Mouse (Mus musculus): ENCODE data around the gene Adal. TPM values are rescaled to one million over a fixed set of nuclear protein-coding genes. Genes with fewer than 3 reads are reported as not detected.
"Not testable (repeated sequence)": the region's sequence is repeated elsewhere in the genome, so short reads cannot be mapped to it uniquely, and the experiment has no call there.

Adal gene
- 37.2 and 38.0 TPM in 2 replicates for polyA plus RNA-seq (2014; fragmentation: Nextera tagmentation; extraction: Ambion mirVana)

DNA sequence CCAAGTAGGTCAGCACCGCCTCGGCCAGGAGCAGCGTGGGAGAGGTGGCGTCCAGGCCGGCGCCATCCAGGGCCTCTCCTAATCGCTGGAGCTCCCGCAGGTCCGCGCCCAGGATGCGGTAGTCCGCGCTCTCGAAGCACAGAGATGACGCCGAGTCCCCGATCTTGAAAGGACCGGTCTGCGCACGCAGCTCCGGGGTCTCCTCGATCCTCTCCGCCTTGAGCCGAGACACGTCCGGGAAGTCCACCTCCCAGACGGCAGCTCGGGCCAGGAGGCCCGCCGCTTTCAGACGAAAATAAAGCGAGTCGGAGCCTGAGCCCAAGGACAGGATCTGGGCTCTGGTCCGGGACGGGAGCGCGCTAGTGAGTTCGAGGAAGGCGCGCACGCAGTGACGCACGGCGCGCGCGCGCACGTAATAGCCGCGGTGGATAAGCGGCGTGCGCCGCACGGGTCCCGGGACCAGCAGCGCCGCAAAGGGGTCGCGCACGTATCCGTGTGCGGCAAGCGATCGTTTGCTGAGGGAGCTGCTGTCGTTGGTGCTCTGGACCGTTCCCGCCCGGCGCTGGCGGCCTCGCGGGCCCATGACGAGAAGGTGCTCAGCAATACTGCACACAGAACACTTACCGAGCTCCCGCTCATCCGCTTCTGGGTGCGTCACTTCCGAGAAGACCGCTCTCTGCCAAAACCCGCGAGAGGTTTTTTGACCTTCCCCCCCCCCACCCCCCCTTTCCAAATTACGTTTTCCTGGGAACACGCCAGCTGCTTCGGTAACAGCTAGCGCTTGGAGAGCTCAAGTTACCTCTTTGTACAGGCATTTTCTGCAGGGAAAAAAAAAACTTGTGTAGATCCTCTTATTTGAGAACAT lies at the start of gene Adal, which contains the start of gene Lcmt2:
Adal (plus strand) TSS at position 411 of the 865 bp plus-strand sequence.
Lcmt2 (minus strand) TSS at position 636 of the 865 bp plus-strand sequence.
- peaks cover 31% of the 10 kb centered on the region for H3K36me3 ChIP-seq (ENCODE audit: control insufficient read depth, insufficient read depth, low read length)
- peak within 1 kb of the TSS; percentile 52 for H3K4me3 ChIP-seq (ENCODE audit: low read depth, low read length)
- no peaks in the 10 kb centered on the region for H3K27me3 ChIP-seq (replicated peaks; ENCODE audit: control insufficient read depth, insufficient read depth, low read length)
- peak; percentile 96 for DNase-seq (ENCODE audit: low spot score)
- H3K4me1 ChIP-seq (ENCODE audit: control insufficient read depth, insufficient read depth, low read length), result peaks cover 25% of the 10 kb centered on the region
- no peaks in the 10 kb centered on the region for H3K9me3 ChIP-seq (replicated peaks; ENCODE audit: control insufficient read depth, low read length)
- peak within 1 kb of the TSS; percentile 93 for H3K9ac ChIP-seq (ENCODE audit: low read length)
- peak; percentile 97 for ATAC-seq
- peak within 1 kb of the TSS; percentile 91 for H3K4me2 ChIP-seq (ENCODE audit: low read length)
- peak within 1 kb of the TSS; percentile 98 for H3K27ac ChIP-seq (ENCODE audit: low read depth, low read length)
- under 1% methylated on average over 87 of the region's 87 CpGs for WGBS

DNA sequence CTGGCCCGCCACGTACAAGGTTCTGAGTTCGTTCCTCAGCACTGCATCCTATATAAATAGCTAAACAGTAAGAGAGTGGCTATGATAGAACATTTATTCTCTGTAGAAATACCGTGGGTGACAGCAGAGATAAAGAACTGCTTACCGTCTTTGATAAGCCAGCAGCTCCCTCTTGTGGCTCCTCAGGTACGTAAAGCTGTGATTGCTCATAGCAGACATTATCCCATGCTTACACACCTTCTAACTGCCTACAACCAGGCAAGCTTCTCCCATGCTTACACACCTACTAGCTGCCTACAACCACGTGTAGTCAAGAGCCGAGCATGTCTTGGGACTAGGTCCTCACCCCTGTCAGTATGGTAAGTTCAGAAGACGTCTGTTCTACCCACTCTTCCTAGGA lies 38.2 kb upstream of the Adal start:
- no peak overlapping the region for H3K9ac ChIP-seq (ENCODE audit: low read length)
- H3K9me3 ChIP-seq (replicated peaks; ENCODE audit: control insufficient read depth, low read length), result no peaks in the 10 kb centered on the region
- WGBS, result 28% methylated on average over 9 of the region's 9 CpGs
- H3K36me3 ChIP-seq (ENCODE audit: control insufficient read depth, insufficient read depth, low read length), result no peaks in the 10 kb centered on the region
- DNase-seq (ENCODE audit: low spot score) (peak; percentile 85), ATAC-seq (no peak)
- no peaks in the 10 kb centered on the region for H3K4me1 ChIP-seq (ENCODE audit: control insufficient read depth, insufficient read depth, low read length)
- H3K27me3 ChIP-seq (replicated peaks; ENCODE audit: control insufficient read depth, insufficient read depth, low read length), result no peaks in the 10 kb centered on the region
- H3K27ac ChIP-seq (ENCODE audit: low read depth, low read length), result no peak overlapping the region
- no peak overlapping the region for H3K4me3 ChIP-seq (ENCODE audit: low read depth, low read length)
- no peak overlapping the region for H3K4me2 ChIP-seq (ENCODE audit: low read length)

- Histone ChIP-seq H3K4me1 (ENCODE audit: control insufficient read depth, insufficient read depth, low read length) (no peaks in the 10 kb centered on the region), H3K36me3 (ENCODE audit: control insufficient read depth, insufficient read depth, low read length) (no peaks in the 10 kb centered on the region), H3K9me3 (replicated peaks; ENCODE audit: control insufficient read depth, low read length) (no peaks in the 10 kb centered on the region), H3K4me3 (ENCODE audit: low read depth, low read length) (no peak overlapping the region), H3K4me2 (ENCODE audit: low read length) (no peak overlapping the region), H3K9ac (ENCODE audit: low read length) (no peak overlapping the region), H3K27me3 (replicated peaks; ENCODE audit: control insufficient read depth, insufficient read depth, low read length) (no peaks in the 10 kb centered on the region), H3K27ac (ENCODE audit: low read depth, low read length) (no peak overlapping the region)
- ATAC-seq (no peak), DNase-seq (ENCODE audit: low spot score) (no peak)
These were observed 34.3 kb upstream of the Adal start for GRCm38 (mm10) chr2:121105940-121106339.

DNA sequence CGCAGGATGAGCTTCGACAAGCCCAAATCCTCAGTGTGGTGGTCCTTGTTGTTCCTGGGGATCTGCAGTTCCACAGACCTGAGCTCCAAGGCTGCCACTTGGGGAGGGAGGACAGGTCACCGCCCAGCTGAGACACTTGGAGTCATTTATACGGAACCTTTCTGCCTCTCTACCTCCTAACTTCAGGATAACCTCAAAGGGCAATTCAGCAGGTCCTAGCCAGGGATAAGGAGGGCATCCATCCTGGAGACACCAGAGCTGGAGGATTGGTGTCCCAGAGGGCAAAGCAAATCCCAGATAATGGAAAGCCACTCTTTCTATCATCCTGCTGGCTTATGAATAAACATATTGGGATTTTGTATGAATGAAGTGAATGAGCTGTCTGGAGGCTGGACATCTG lies 30.5 kb upstream of the Adal start, which contains the start of gene Tgm7:
Tgm7 (minus strand) TSS at position 101 of the 400 bp plus-strand sequence.
- Histone ChIP-seq H3K27me3 (replicated peaks; ENCODE audit: control insufficient read depth, insufficient read depth, low read length) (no peaks in the 10 kb centered on the region), H3K27ac (ENCODE audit: low read depth, low read length) (no peak within 1 kb of the TSS), H3K4me1 (ENCODE audit: control insufficient read depth, insufficient read depth, low read length) (no peaks in the 10 kb centered on the region), H3K4me2 (ENCODE audit: low read length) (no peak within 1 kb of the TSS), H3K4me3 (ENCODE audit: low read depth, low read length) (no peak within 1 kb of the TSS), H3K9ac (ENCODE audit: low read length) (no peak within 1 kb of the TSS), H3K9me3 (replicated peaks; ENCODE audit: control insufficient read depth, low read length) (no peaks in the 10 kb centered on the region), H3K36me3 (ENCODE audit: control insufficient read depth, insufficient read depth, low read length) (no peaks in the 10 kb centered on the region)
- no peak for ATAC-seq
- WGBS, result 94% methylated on average over 4 of the region's 4 CpGs
- no peak for DNase-seq (ENCODE audit: low spot score)

- no peak for DNase-seq (ENCODE audit: low spot score)
- no peak overlapping the region for H3K9ac ChIP-seq (ENCODE audit: low read length)
- no peaks in the 10 kb centered on the region for H3K27me3 ChIP-seq (replicated peaks; ENCODE audit: control insufficient read depth, insufficient read depth, low read length)
- H3K4me2 ChIP-seq (ENCODE audit: low read length), result no peak overlapping the region
- no peaks in the 10 kb centered on the region for H3K4me1 ChIP-seq (ENCODE audit: control insufficient read depth, insufficient read depth, low read length)
- no peak overlapping the region for H3K4me3 ChIP-seq (ENCODE audit: low read depth, low read length)
- no peak overlapping the region for H3K27ac ChIP-seq (ENCODE audit: low read depth, low read length)
- H3K36me3 ChIP-seq (ENCODE audit: control insufficient read depth, insufficient read depth, low read length), result no peaks in the 10 kb centered on the region
- 95% methylated on average over 2 of the region's 2 CpGs for WGBS
- no peak for ATAC-seq
- H3K9me3 ChIP-seq (replicated peaks; ENCODE audit: control insufficient read depth, low read length), result no peaks in the 10 kb centered on the region
These were observed 24.8 kb upstream of the Adal start for GRCm38 (mm10) chr2:121115418-121115817.

GRCm38 (mm10) chr2:121119260-121119659 lies 21.0 kb upstream of the Adal start:
- DNase-seq (ENCODE audit: low spot score) (no peak), ATAC-seq (no peak)
- Histone ChIP-seq H3K4me3 (ENCODE audit: low read depth, low read length) (no peak overlapping the region), H3K9ac (ENCODE audit: low read length) (no peak overlapping the region), H3K9me3 (replicated peaks; ENCODE audit: control insufficient read depth, low read length) (no peaks in the 10 kb centered on the region), H3K4me1 (ENCODE audit: control insufficient read depth, insufficient read depth, low read length) (no peaks in the 10 kb centered on the region), H3K36me3 (ENCODE audit: control insufficient read depth, insufficient read depth, low read length) (no peaks in the 10 kb centered on the region), H3K27me3 (replicated peaks; ENCODE audit: control insufficient read depth, insufficient read depth, low read length) (no peaks in the 10 kb centered on the region), H3K27ac (ENCODE audit: low read depth, low read length) (no peak overlapping the region), H3K4me2 (ENCODE audit: low read length) (no peak overlapping the region)
- WGBS, result 88% methylated on average over 3 of the region's 3 CpGs

DNA sequence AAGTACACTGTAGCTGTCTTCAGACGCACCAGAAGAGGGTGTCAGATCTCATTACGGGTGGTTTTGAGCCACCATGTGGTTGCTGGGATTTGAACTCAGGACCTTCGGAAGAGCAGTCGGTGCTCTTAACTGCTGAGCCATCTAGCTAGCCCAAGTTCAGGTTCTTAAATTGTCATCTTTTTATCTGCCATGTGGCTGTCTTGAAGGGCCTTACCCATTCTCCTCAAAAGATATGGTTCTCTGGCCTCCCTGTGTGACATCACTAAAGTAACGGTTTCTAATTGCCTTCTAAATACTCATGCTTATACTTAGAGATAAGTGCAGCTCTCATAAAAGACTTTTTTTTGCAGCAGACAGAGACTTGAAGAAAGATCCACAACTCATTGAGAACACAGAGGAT lies 13.9 kb upstream of the Adal start:
- not testable (repeated sequence) for H3K4me3 ChIP-seq (ENCODE audit: low read depth, low read length); H3K36me3 ChIP-seq (ENCODE audit: control insufficient read depth, insufficient read depth, low read length); DNase-seq (ENCODE audit: low spot score); H3K4me1 ChIP-seq (ENCODE audit: control insufficient read depth, insufficient read depth, low read length); H3K27me3 ChIP-seq (replicated peaks; ENCODE audit: control insufficient read depth, insufficient read depth, low read length); H3K27ac ChIP-seq (ENCODE audit: low read depth, low read length); ATAC-seq; H3K9me3 ChIP-seq (replicated peaks; ENCODE audit: control insufficient read depth, low read length); H3K4me2 ChIP-seq (ENCODE audit: low read length); H3K9ac ChIP-seq (ENCODE audit: low read length)
- whole genome bisulfite sequencing, result 91% methylated on average over 5 of the region's 5 CpGs

DNA sequence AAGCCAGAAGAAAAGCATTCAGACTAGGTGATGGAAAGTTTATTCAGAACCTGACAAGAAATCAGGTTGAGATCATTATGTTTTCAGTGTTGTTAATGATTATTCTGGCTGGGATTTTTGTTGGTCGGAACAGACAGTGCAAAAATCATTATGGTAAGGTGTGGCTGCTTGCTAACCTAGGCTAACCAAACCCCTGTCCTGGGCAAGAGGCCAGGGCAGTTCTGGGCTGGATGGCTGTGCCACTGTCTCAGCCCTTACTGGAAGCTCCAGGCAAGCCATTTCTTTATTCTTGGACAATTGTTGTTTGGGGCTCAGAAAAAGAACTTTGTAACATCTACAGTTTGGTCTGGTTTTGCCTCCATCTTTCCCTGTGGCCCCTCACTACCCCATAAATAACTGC lies 12.7 kb upstream of the Adal start:
- no peak overlapping the region for H3K4me3 ChIP-seq (ENCODE audit: low read depth, low read length)
- H3K4me1 ChIP-seq (ENCODE audit: control insufficient read depth, insufficient read depth, low read length), result no peaks in the 10 kb centered on the region
- no peaks in the 10 kb centered on the region for H3K36me3 ChIP-seq (ENCODE audit: control insufficient read depth, insufficient read depth, low read length)
- no peaks in the 10 kb centered on the region for H3K9me3 ChIP-seq (replicated peaks; ENCODE audit: control insufficient read depth, low read length)
- 85% methylated on average over 1 of the region's 1 CpGs for WGBS
- no peak for DNase-seq (ENCODE audit: low spot score)
- no peak overlapping the region for H3K4me2 ChIP-seq (ENCODE audit: low read length)
- no peak overlapping the region for H3K9ac ChIP-seq (ENCODE audit: low read length)
- no peaks in the 10 kb centered on the region for H3K27me3 ChIP-seq (replicated peaks; ENCODE audit: control insufficient read depth, insufficient read depth, low read length)
- no peak for ATAC-seq
- H3K27ac ChIP-seq (ENCODE audit: low read depth, low read length), result no peak overlapping the region

DNA sequence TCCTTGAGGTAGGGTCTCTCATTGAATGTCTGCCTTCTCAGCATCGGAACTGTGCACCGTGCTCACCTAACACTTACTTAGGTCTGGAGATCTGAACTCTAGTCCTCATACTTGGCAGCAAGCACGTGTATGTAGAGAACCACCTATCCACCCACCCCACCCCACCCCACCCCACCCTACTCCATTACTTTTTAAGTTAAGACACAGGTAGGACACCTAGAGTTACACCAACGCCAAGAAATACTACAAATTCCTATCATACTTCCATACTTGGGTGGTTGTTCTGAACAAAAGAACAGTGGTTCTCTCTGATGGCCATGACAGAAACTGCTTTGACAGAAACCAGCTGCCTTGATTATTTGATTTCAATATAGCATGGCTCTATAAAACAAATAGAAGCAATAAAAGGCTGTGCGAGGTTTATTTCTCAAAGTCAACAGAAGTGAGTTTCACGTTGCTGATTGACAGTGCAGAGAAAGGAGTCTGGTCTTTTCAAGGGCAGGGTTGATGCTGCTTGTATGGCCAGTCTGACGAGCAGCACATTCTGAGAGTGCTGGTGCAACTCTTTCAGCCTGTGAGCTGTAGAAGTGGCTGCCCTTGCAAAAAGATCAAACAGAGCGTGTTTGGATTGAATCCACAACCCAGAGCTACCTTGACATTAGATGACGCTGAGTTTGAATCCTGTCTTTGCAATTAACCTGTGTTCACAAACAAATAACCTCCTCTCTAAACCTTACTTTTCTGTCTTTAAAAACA lies 11.2 kb upstream of the Adal start:
- Histone ChIP-seq H3K27me3 (replicated peaks; ENCODE audit: control insufficient read depth, insufficient read depth, low read length) (no peaks in the 10 kb centered on the region), H3K27ac (ENCODE audit: low read depth, low read length) (no peak overlapping the region), H3K4me3 (ENCODE audit: low read depth, low read length) (no peak overlapping the region), H3K4me2 (ENCODE audit: low read length) (no peak overlapping the region), H3K36me3 (ENCODE audit: control insufficient read depth, insufficient read depth, low read length) (no peaks in the 10 kb centered on the region), H3K9me3 (replicated peaks; ENCODE audit: control insufficient read depth, low read length) (no peaks in the 10 kb centered on the region), H3K4me1 (ENCODE audit: control insufficient read depth, insufficient read depth, low read length) (no peaks in the 10 kb centered on the region), H3K9ac (ENCODE audit: low read length) (no peak overlapping the region)
- DNase-seq (ENCODE audit: low spot score) (no peak), ATAC-seq (no peak)
- WGBS, result 73% methylated on average over 9 of the region's 9 CpGs

All from forebrain, embryonic 14.5 days (tissue).